Mouse (Mus musculus) neural tube, embryonic 14.5 days (tissue): ENCODE results near the gene Lmx1b. TPM values are rescaled to one million over a fixed set of nuclear protein-coding genes. Genes with fewer than 3 reads are reported as not detected.
A peak's percentile ranks its signal among the peaks of the same experiment; 100 is the strongest.

Source experiments
- ATAC-seq: fragments of 200-750 bp; cut with Nextera tagmentation; 2 replicates; pipeline ENCODE4 v1.8.0; 2017; ENCODE audit warnings: low read depth, mild to moderate bottlenecking, moderate TSS enrichment, moderate library complexity
- H3K27ac ChIP-seq: fragments of 300-500 bp; sonication (generic); 2 replicates; pipeline ENCODE4 v1.5.1; 2014; ENCODE audit warnings: low read depth, mild to moderate bottlenecking, control low read depth, low read length, moderate library complexity, mixed read lengths
- H3K27me3 ChIP-seq: fragments of 300-500 bp; sonication (generic); 2 replicates; pipeline ENCODE4 v1.6.1; 2014; ENCODE audit warnings: low read length; ENCODE audit not compliant: control insufficient read depth, insufficient read depth
- H3K36me3 ChIP-seq: fragments of 300-500 bp; sonication (generic); 2 replicates; pipeline ENCODE4 v1.6.1; 2014; ENCODE audit warnings: low read length, mixed read lengths; ENCODE audit not compliant: control insufficient read depth, insufficient read depth
- H3K4me1 ChIP-seq: fragments of 300-500 bp; sonication (generic); 2 replicates; pipeline ENCODE4 v1.6.1; 2014; ENCODE audit warnings: low read length; ENCODE audit not compliant: control insufficient read depth, insufficient read depth
- H3K4me2 ChIP-seq: fragments of 300-500 bp; sonication (generic); 2 replicates; pipeline ENCODE4 v1.6.1; 2014; ENCODE audit warnings: mild to moderate bottlenecking, low read depth, low read length, control low read depth
- H3K4me3 ChIP-seq: fragments of 300-500 bp; sonication (generic); 2 replicates; pipeline ENCODE4 v1.5.1; 2014; ENCODE audit warnings: low read depth, low read length, control low read depth, mixed read lengths
- H3K9ac ChIP-seq: fragments of 300-500 bp; sonication (generic); replicated peaks from 2 replicates; pipeline ENCODE4 v1.6.1; 2014; ENCODE audit warnings: low read depth, mild to moderate bottlenecking, control low read depth, low read length, mixed read lengths
- H3K9me3 ChIP-seq: fragments of 300-500 bp; sonication (generic); 2 replicates; pipeline ENCODE4 v1.6.1; 2016; ENCODE audit warnings: low read length; ENCODE audit not compliant: control insufficient read depth
- WGBS: fragments of 180-500 bp; shearing (Covaris S2); extraction: QIAGEN DNeasy Blood & Tissue Kit; methylation state at CpG from one replicate; pipeline ENCODE4 v1.1.7; 2014; 5-methylcytosine and 5-hydroxymethylcytosine counted together
- polyA plus RNA-seq: library from polyadenylated mRNA; unstranded; fragments of >200 nt; fragmentation: Nextera tagmentation; extraction: Ambion mirVana; gene quantifications from 2 replicates; pipeline ENCODE4 v1.2.1, GENCODE M21; 2014

The Lmx1b gene
- polyA plus RNA-seq, 1 experiment from 2014 or later, result 16.3 TPM

- WGBS, result 4% methylated on average over 5 of the region's 5 CpGs
Measured at GRCm38 (mm10) chr2:33633237-33633636, 7.1 kb downstream of the Lmx1b start.

DNA sequence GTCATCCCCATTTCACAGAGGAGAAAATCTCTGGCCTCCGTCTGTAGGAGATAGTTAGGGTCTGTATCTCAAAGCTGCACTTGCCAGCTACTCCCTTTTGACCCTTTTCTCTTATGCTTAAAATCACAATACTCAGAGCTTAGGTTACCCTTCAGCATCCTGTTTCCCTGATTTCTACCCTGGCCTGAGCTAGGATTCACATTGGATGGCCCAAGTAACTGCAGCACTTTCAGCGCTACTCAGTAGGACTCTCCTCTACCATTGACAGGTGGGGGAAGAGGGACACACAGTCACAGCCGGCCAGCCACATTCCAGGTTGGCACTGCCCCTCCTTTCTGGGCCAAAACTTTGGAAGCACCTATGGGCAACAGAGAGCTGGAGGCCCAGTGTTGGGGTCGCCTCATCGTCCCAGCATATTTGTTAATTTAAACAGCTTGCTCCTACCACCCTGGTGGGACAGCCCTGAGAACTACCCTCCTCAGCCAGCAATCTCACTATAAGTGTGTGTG, 7.7 kb downstream of the Lmx1b start:
- peak overlapping the region; percentile 55 for H3K4me2 ChIP-seq
- no peak overlapping the region; the same call in 1 of the 2 replicates for H3K9ac ChIP-seq
- peak overlapping the region; percentile 45 for H3K27ac ChIP-seq
- H3K9me3 ChIP-seq, result no peaks in the 10 kb centered on the region
- WGBS, result 5% methylated on average over 5 of the region's 5 CpGs
- H3K4me1 ChIP-seq, result peaks cover 11% of the 10 kb centered on the region
- no peaks in the 10 kb centered on the region for H3K36me3 ChIP-seq
- H3K27me3 ChIP-seq, result peaks cover 39% of the 10 kb centered on the region
- no peak for ATAC-seq
- peak overlapping the region; percentile 21; the same call in 1 of the 2 replicates for H3K4me3 ChIP-seq

More at GRCm38 (mm10) chr2:33633237-33633636, 7.1 kb downstream of the Lmx1b start:
- Histone ChIP-seq H3K27me3 (peaks cover 42% of the 10 kb centered on the region), H3K9ac (peak overlapping the region; percentile 80; the same call in 1 of the 2 replicates), H3K36me3 (no peaks in the 10 kb centered on the region), H3K4me2 (peak overlapping the region; percentile 55), H3K4me1 (peaks cover 11% of the 10 kb centered on the region), H3K27ac (0 out of 2 replicates have a peak overlapping the region, but pooled peaks have one; percentile 23), H3K4me3 (peak overlapping the region; percentile 9; the same call in 1 of the 2 replicates), H3K9me3 (no peaks in the 10 kb centered on the region)
- ATAC-seq, result no peak

- H3K9me3 ChIP-seq, result no peaks in the 10 kb centered on the region
- peaks cover 44% of the 10 kb centered on the region for H3K27me3 ChIP-seq
- peak overlapping the region; percentile 21 for H3K4me3 ChIP-seq
- peak overlapping the region; percentile 53 for H3K9ac ChIP-seq
- no peak for ATAC-seq
- peak overlapping the region; percentile 45 for H3K27ac ChIP-seq
- H3K4me2 ChIP-seq, result peak overlapping the region; percentile 55
- no peaks in the 10 kb centered on the region for H3K36me3 ChIP-seq
- WGBS, result under 1% methylated on average over 31 of the region's 31 CpGs
- H3K4me1 ChIP-seq, result peaks cover 16% of the 10 kb centered on the region
Measured at GRCm38 (mm10) chr2:33631708-33632343, 8.5 kb downstream of the Lmx1b start.

DNA sequence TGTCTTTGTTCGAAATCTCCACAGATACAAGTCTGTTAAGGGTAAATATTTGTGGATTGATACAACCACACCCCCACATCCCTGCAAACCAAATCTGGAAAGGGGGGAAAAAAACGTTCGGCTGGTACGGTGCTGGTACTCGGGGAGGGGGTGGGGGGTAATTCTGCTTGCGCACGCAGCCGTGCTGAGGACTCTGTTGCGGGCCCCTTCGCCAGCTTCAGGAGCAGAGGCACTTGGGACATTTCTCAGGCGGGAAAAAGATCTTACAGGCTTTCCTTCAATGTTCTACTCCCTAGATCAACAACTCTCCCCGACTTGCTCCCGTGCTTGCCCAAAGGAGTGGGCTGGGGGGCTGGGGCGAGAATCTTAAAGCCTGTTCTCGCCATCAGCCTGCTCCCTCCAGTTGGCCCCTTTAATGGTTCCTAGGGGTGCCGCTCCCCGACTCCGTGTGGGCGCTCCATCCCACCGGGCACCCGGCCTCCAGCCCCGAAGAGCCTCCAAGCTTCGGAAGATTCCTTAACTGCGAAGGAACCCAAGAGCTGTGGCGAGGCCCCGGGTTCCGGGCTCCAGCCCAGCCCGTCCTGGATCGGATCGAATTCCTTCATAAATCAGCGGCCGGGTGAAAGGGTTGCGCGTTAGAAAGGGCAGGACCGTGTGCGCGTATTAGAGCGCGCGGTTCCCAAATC, 9.1 kb downstream of the Lmx1b start:
- WGBS, result under 1% methylated on average over 40 of the region's 40 CpGs
- Histone ChIP-seq H3K27me3 (peaks cover 45% of the 10 kb centered on the region), H3K4me2 (peak overlapping the region; percentile 55), H3K9me3 (no peaks in the 10 kb centered on the region), H3K36me3 (no peaks in the 10 kb centered on the region), H3K4me3 (peak overlapping the region; percentile 21), H3K9ac (peak overlapping the region; percentile 53), H3K27ac (peak overlapping the region; percentile 45), H3K4me1 (peaks cover 16% of the 10 kb centered on the region)
- ATAC-seq, result no peak

DNA sequence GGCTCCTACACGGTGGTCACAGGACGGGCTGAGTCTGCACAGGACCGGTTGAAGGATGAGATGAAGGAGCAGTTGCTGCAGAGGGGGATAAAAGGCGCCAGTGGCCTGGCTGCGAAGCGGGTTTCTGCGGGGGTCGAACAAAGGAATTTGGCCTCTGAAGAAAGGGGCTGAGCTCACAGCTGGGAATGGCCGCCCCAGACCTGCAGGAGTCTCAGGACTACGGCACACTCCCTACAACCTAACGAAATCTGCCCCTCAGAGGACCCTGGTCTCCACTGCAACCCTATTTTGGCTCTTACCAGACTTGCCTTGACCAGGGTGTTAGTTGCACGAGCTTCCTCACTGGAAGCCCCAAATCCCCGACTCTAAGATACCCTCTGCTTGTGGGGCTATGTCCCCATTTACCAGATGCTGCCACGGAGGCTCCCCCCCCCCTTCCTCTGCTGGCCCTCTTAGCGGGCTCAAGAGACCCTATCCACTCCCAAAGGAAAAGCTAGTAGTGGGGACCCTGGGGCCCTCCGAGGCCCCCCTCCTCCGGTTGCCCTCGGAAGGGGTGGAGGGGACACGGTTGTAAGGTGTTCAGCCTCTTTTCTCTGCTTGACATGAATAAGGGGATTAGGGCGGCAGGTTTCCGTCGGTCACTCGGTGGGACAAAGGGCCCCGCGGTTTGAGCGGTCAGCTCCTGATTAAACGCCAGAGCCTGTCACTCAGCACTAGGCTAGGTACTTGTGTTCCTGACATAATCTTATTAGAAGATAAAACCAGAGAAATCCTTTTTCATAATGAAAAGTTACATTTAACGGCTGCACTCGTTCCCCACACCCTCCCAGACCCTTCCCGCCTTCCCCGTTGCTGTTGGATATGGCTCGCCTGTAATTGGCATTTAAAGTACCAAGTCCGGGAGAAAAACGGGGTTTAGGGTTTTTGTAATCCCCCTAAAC, 10.0 kb downstream of the Lmx1b start:
- 1% methylated on average over 34 of the region's 34 CpGs for WGBS
- peak overlapping the region; percentile 61; the same call in 1 of the 2 replicates for H3K27ac ChIP-seq
- H3K36me3 ChIP-seq, result no peaks in the 10 kb centered on the region
- peak overlapping the region; percentile 53 for H3K9ac ChIP-seq
- H3K4me3 ChIP-seq, result peak overlapping the region; percentile 21; the same call in 1 of the 2 replicates
- H3K9me3 ChIP-seq, result no peaks in the 10 kb centered on the region
- no peak for ATAC-seq
- H3K27me3 ChIP-seq, result peaks cover 46% of the 10 kb centered on the region
- peak overlapping the region; percentile 55 for H3K4me2 ChIP-seq
- H3K4me1 ChIP-seq, result peaks cover 17% of the 10 kb centered on the region

GRCm38 (mm10) chr2:33629641-33630040, 10.7 kb downstream of the Lmx1b start:
- Histone ChIP-seq H3K27me3 (peaks cover 47% of the 10 kb centered on the region), H3K9ac (peak overlapping the region; percentile 53; the same call in 1 of the 2 replicates), H3K27ac (no peak overlapping the region), H3K4me2 (peak overlapping the region; percentile 55), H3K4me1 (peaks cover 19% of the 10 kb centered on the region), H3K4me3 (peak overlapping the region; percentile 21; the same call in 1 of the 2 replicates), H3K9me3 (no peaks in the 10 kb centered on the region), H3K36me3 (no peaks in the 10 kb centered on the region)
- 7% methylated on average over 6 of the region's 6 CpGs for WGBS
- ATAC-seq, result no peak

GRCm38 (mm10) chr2:33628791-33629190, 11.5 kb downstream of the Lmx1b start:
- Histone ChIP-seq H3K36me3 (no peaks in the 10 kb centered on the region), H3K27ac (no peak overlapping the region), H3K4me1 (peaks cover 26% of the 10 kb centered on the region), H3K4me3 (no peak overlapping the region), H3K4me2 (peak overlapping the region; percentile 55; the same call in 1 of the 2 replicates), H3K9ac (0 out of 2 replicates have a peak overlapping the region, but pooled peaks have one; percentile 16), H3K9me3 (no peaks in the 10 kb centered on the region), H3K27me3 (peaks cover 48% of the 10 kb centered on the region)
- ATAC-seq, result no peak
- WGBS, result 2% methylated on average over 16 of the region's 16 CpGs

- Histone ChIP-seq H3K27me3 (peaks cover 33% of the 10 kb centered on the region), H3K4me2 (peak overlapping the region; percentile 27; the same call in 1 of the 2 replicates), H3K27ac (no peak overlapping the region), H3K4me3 (no peak overlapping the region), H3K9ac (no peak overlapping the region), H3K4me1 (peaks cover 30% of the 10 kb centered on the region), H3K9me3 (no peaks in the 10 kb centered on the region), H3K36me3 (no peaks in the 10 kb centered on the region)
- no peak for ATAC-seq
- WGBS, result 9% methylated on average over 10 of the region's 10 CpGs
Measured at GRCm38 (mm10) chr2:33627058-33627375, 13.3 kb downstream of the Lmx1b start.
